Mouse (Mus musculus): Measurements from ENCODE around the gene Nudt17.

GRCm38 (mm10) chr3:96719173-96719572 is 10.8 kb upstream of the Nudt17 start:
- TF ChIP-seq CTCF (IDR thresholded peaks at IDR 0.05; ENCODE audit: extremely low read depth, insufficient read depth, insufficient read length, insufficient replicate concordance), result no peak
- no peak for TF ChIP-seq POLR2A (IDR thresholded peaks at IDR 0.05; ENCODE audit: low read depth, low read length)
